Mouse (Mus musculus): ENCODE data around the gene Tmem266.
A peak's percentile ranks its signal among the peaks of the same experiment; 100 is the strongest.

The Tmem266 gene

DNA sequence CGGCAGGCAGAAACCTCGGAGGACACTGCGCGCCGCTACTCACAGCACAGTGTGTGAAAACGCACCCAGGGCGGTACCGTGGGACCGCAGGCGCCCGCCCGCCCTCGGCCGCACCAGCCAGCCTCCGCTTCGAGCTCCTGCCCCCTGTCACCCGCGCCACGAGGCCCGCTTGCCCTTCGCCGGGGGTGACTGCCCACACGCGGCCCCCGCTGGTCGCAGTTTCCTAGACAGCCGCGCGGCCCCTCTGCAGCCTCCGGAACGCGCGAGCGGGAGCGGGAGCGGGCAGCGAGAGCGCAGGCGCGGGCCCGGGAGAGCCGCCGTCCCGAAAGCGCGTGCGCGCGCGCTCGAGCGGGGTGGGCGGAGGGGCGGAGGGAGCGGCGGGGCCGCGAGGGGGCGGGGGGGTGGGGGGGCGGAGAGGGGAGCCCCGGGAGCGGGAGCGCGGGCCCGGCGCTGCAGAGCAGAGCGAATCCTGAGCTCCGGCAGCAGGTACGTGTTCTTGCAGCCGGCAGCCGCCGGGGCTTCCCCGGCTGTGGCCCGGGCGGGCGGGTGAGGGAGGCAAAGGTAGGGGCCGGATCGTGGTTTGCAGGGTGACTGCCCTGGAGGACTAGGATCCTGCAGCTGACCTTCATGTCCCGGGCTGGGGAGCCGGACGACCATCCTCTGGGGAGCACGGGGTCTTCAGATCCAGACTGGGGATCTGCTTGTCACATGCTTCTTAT lies at the start of gene Tmem266, which contains the start of gene Nrg4:
Tmem266 (plus strand) TSS at position 399 of the 719 bp plus-strand sequence.
Nrg4 (minus strand) TSS at position 330 of the 719 bp plus-strand sequence.
- DNase-seq (ENCODE audit: extremely low read depth, low read depth, low spot score): no peak

DNA sequence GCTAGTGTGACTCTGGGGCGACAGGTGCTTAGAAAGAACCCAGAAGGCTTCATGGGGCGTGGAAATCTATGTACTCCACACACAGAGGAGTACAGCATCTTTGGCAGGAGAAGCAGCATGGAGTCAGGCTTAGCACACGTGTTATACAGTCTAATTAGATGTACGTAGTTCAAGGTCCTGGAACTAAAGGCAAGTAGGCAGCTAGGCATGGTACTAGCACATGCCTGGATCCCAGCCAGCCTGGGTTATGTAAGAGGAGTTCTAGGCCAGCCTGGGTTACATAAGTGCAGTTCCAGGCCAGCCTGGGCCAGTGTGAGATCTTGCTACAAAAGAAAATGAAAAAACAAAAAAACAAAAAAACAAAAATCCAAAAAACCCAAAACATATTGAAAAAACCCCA lies 49.2 kb upstream of the Tmem266 start:
- DNase-seq (ENCODE audit: extremely low read depth, low read depth, low spot score): no peak

DNA sequence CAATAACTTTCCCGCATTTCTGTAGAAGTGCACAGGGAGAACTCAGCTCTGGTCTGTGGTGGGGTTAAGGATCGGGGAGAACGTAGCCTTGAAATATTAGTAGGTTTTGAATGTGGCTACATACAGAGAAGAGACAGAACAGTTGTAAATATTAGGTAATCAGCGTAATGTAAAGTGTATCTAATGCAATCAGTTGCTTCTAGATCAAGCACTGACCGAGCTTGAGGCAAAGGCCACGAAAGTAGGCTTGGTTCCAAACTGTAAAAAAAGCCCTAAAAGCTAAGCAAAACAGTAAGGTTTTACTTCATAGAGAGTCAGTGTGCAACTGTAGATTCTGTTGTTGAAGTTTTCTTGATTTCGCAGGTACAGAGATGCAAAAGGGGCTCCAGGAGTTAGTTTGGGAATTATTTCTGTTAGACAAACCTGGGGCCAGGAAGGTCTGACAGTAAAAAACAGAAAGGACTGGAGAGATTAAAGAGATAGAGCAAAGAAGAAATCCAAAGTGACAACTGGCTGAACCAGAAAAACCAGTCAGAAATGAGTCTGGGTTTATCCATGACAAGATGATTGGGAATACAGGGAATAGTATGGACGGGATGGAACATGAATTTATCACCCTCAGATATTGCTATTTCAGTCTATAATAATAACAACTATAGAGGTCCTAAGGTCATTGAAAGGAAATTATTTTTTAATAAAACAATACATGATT lies 47.4 kb upstream of the Tmem266 start:
- peak; percentile 85 for DNase-seq (ENCODE audit: extremely low read depth, low read depth, low spot score)

DNA sequence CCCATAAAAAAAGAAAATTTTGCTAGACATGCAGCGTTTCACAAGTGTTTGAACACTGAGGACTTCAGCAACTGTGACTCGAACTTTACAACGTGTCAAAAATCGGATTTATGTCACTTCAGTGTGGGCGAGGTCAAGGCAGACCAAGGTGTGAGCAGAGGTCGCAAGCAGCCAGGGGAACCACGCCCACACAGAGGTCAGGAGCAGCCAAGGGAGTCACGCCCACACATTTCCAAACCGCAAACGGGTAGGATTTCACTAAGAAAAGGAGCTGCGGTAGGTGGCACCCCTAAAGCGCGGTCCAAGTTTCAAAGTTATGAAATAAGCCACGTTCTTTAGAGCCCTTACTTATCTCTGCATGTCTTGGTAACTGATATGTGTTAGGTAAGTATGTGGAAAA lies 43.2 kb upstream of the Tmem266 start:
- peak; percentile 88 for DNase-seq (ENCODE audit: extremely low read depth, low read depth, low spot score)

DNA sequence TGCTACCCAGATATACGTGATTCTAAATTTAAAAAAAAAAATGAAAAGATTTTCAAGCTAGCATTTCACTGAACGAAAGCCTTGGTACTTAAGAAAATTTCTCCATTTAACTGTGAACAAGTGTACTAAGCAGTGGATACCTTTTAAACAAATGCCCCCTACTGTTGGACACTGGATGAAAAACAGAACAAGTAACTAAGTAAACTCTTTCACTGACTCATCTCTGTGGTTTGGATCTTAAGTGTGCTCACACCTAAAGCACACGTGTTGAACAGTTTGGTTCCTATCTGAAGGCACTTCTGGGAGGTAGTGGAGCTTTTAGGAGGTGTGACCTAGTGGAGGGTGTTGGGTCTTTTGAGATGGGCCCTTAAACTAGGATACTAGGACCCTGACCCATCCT lies 41.5 kb upstream of the Tmem266 start:
- DNase-seq (ENCODE audit: extremely low read depth, low read depth, low spot score): no peak

DNA sequence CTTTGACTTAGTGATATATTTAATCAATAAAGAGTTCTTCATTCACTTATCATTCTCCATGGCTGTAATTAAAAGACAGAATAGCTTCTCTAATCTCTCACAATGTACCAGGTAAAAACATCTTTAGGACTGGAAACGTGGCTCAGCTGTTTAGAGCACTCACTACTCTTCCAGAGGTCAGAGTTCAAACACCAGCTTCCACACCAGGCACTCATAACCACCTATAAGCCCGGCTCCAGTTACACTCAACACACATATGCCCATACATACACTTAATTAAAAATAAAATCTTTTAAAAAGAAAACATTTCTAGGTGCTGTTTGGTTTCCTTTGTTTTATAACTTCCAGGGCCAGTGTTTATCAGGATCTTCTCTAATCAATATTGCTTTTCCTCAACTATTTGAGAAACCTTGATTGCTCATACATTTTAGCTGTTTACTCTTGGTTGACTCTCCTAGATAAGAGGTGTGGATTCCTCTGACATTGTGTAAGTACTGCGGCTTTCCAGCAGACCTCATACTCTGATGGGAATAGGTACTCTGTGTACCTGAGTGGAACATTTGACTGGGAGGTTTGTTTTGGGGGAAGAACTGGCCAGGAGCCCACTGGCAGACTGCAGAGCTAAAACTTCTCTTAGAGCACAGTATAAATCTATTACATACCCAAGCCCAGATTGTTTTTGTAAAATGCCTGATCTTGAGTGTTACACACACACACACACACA lies 37.1 kb upstream of the Tmem266 start:
- no peak for DNase-seq (ENCODE audit: extremely low read depth, low read depth, low spot score)

DNA sequence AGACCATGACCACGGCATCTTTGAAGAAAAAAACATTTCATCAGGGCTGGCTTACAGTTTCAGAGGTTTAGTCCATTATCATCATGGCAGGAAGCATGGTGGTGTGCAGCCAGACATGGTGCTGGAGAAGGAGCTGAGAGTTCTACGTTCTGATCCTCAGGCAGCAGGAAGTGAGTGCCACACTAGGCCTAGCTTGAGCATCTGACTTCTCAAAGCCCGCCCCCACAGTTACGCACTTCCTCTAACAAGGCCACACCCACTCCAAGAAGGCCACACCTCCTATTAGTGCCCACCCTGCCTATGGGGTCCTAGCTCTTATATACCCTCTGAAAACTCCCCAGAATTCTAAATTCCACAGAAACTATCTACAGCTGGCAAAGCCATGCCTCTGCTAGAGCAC lies 34.7 kb upstream of the Tmem266 start:
- DNase-seq (ENCODE audit: extremely low read depth, low read depth, low spot score): no peak

DNA sequence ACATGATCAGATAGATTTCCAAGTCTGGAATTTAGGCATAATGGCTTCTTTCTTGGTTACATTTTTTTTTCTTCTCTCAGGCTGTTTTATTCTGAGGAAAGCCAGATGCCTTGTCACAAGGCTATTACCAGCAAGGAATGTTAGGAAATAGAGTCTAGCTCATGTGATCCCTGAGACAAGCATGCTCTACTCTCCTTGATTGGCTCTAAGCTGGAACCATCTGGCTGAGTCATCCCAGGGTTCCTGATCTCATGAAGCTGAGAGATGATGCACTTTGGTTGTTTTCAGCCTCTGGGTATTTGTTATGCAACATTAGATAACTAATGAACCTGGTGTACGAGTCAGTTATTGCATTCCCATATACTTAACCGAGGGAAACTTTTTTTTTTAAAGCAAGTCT lies 30.5 kb upstream of the Tmem266 start:
- no peak for DNase-seq (ENCODE audit: extremely low read depth, low read depth, low spot score)

DNA sequence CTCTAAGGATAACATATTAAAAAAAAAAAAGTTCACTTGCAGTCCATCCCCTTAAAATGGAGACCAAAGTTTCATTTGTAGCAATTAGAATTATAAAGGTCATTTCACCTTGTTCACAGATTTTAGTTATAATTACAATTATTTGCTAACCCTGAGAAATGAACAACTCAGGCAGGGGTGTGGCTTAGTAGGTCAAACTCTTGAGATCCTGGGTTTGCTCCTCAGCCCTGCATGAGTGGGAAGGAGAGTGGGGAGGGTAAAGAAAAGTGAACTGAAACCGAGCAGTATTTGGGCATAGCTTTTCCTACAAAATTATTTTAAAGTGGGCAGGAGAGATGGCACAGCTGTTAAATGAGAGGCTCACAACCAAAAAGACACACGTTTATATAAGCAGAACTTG lies 19.6 kb upstream of the Tmem266 start:
- DNase-seq (ENCODE audit: extremely low read depth, low read depth, low spot score): no peak

DNA sequence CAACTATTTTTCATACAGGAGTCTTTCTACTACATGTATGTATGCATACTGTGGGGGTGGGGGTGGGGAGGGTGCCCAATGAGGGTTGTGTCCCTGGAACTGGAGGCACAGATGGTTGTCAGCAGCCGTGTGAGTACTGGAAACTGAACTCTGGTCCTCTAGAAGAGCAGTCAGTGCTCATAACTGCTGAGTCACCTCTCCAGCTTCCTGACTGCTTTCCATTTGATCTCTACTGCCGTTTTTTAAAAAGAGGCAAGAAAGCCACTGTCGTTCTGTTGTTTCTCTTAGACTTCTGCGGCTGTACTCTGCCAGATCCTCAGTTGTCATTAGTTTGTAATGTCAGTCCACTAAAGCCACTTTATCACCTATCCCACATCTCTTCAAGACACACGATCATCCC lies 19.2 kb upstream of the Tmem266 start:
- no peak for DNase-seq (ENCODE audit: extremely low read depth, low read depth, low spot score)

DNA sequence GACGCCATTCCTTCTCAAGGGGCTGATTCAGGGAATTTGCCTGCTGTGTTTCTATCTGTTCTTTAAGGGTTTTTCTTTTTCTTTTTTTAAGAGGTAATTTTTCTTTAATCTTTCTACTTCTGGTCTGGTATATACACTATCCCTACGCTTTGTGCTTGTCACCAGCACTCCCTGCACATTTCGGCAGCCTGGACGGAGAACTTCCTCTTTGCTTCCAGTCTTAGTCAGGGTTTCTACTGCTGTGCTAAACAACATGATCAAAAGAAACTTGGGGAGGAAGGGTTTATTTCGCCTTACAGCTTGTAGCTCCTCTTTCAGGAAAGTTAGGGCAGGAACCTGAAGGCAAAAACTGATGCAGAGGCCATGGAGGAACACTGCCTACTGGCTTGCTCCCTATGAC lies 18.3 kb upstream of the Tmem266 start:
- DNase-seq (ENCODE audit: extremely low read depth, low read depth, low spot score): no peak

DNA sequence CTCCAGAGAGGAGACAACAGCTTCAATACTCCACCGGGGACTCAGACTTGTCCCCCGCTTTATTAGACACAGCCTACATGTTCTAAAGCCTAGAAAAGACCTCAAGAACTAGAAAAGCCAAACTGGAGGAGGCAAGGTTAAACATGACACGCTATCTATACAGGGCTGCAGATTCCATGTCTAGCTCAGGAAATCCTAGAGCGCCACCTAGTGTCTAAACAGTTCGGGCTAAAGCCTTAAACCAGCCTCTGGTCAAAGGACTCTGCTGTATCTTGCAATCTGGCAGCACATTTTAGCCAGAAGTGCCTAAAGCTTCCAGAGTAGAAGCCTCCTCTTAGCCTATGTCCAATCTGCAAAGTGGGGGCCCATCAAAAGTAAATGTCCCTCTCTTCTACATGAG lies 15.2 kb upstream of the Tmem266 start:
- DNase-seq (ENCODE audit: extremely low read depth, low read depth, low spot score): peak; percentile 36

DNA sequence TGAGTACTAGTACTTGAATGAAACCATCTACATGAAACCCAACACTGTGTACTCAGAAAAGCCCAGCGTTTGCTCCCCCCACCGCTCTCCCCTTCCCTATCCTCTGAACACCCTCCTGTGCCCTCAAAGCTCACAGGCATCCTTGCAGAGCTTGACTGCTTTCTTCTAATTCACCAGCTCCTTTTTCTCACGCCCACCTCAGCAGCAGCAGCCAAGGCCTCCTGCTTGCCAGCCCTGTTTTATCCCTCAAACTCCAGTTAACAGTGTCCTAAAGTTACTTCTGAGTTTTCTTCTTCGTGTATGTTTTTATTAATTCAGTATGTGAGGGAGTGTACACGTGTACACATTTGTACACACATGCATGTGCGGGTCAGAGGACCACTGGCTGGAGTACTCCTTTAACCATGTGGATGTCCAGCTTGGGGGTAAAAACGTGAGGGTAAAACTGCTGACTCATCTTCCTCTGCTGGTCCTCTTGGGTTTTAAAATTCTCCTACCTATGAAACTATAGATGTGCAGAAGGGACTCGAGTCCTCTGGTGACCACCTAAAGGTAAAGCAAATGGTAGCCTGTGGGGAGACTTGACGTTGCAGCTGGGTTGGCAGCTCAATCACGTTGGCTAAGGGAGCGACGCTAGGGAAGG lies 13.0 kb upstream of the Tmem266 start:
- no peak for DNase-seq (ENCODE audit: extremely low read depth, low read depth, low spot score)

DNA sequence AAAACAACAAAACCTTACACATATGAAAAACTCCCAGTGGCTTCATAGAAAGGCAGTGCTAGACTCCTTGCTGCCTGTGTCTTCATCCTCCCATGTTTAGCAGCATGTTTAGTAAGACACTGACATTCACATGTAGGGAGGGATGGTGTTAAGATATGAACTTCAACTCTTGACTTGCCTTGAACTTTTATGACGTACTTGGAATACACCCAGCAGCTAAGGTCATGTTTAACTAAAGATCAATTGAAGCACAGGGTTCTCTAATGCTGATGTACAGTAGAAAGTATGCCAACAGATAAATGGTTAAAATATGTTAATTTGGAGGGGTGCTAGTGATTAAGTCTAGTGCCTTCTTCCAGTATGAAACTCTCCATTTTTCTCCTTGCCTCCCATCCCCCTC lies 4.1 kb upstream of the Tmem266 start:
- no peak for DNase-seq (ENCODE audit: extremely low read depth, low read depth, low spot score)

DNA sequence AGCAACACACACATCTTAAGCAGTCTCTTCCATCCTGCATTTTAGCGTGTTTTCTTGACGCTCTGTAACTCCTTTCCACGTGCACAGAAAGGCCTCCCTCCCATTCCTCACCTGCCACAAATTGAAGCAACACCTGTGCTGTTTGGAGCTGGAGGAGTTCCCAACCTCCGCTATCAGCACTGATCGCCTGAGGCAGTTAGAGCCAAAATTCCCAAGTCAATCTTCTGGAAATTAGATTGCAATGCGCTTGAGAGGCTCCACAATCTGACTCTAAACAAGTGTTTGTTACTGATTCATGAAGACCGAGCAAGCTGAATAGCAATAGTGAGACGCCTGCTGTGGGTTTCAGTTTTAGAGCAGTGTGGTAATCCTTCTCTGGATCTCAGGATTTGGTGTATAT lies 2.6 kb upstream of the Tmem266 start:
- no peak for DNase-seq (ENCODE audit: extremely low read depth, low read depth, low spot score)

DNA sequence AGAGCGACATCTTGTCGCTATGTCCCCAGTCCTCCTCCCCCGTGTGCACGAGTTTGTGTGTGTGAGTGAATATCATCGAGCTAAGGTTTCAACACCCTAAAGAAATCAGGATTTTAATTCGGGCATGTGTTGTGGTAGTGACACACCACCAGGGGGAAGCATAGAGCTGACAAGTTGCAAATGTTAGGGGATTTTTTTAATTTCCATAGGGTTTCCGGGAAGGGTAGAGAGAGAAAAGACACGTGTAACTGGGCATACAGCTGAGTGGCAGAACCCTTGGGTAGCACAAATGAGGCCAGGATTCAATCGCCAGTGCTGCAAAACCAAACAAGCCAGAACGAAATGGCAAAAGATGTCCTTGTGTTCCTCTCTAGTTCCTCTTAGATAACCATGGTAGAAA lies 2.2 kb upstream of the Tmem266 start:
- DNase-seq (ENCODE audit: extremely low read depth, low read depth, low spot score): no peak

DNA sequence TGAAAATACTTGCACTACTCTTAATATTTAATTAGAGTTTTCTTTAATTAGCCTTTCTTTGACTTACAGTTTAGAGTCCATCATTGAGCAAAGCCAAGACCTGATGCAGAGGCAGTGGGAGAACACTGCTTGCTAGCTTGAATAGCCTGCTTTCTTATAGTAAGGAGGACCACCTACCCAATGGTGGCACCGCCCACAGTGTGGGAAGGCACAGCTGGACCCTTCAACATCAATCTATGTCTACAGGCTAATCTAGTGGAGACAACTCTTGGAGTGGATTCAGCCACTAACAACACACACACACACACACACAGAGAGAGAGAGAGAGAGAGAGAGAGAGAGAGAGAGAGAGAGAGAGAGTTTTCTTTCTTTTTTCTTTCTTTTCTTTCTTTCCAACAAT lies 1.7 kb upstream of the Tmem266 start:
- no peak for DNase-seq (ENCODE audit: extremely low read depth, low read depth, low spot score)

DNA sequence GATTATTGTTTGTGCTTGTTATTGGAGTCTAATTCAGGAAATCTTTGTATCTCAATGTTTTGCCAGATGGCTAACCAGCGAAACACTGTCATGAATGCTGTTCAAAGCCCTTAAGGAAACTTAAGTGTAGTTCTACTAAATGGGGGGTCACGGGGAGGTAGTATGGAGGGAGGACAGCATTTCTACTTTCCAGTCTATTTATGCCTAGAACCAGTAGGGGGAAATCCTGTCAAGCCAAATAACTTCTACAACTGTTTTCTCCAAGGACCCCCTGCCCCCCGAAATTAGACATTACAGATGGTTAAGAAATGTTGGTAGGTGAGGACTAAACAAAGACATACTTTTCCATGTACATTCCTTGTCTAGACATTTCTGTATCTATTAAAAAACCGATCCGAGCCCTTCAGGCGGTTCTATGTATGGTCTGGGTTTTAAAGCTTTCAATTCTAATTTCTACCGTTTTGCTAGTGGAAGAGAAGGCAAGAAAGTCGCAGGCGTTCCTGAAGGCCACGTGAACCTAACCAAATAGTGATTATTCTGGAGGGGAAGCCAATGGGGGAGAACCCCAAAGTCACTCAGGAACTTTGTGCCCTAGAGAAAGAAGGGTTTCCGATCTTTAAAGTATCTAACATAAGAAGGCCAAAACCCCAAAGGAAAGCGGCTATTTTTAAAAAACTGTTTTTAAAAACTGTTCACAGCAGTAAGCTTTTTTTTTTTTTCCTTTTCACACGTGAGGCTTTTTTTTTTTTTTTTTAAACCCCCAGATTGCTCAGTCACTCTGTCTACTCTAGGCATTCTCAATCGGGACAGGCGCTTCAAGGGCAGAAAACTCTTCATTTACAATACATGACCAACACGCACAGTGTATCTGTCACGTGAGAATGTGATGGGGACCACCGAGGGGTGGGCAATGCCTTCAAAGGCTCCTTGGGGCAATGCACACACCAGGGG lies 874 bp upstream of the Tmem266 start:
- no peak for DNase-seq (ENCODE audit: extremely low read depth, low read depth, low spot score)

DNA sequence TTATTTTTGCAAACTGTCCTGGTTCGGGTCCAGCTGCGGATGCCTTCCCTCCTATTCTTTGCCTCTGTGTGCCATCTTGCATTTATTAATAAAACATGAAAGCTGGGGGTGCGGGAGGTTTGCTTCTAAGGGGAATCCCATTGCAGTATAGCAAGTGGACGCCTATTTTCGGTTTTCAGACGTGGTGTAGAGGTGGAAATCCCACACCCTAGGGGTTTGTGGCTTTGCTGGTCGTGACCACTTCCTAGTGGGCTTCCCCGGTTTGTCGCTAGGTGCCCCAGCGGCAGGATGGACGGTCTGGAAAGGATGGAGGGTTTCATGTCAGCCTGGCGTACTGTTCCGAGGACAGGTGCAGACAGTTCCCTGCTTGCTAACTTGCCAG lies 512 bp downstream of the Tmem266 start:
- no peak for DNase-seq (ENCODE audit: extremely low read depth, low read depth, low spot score)

DNA sequence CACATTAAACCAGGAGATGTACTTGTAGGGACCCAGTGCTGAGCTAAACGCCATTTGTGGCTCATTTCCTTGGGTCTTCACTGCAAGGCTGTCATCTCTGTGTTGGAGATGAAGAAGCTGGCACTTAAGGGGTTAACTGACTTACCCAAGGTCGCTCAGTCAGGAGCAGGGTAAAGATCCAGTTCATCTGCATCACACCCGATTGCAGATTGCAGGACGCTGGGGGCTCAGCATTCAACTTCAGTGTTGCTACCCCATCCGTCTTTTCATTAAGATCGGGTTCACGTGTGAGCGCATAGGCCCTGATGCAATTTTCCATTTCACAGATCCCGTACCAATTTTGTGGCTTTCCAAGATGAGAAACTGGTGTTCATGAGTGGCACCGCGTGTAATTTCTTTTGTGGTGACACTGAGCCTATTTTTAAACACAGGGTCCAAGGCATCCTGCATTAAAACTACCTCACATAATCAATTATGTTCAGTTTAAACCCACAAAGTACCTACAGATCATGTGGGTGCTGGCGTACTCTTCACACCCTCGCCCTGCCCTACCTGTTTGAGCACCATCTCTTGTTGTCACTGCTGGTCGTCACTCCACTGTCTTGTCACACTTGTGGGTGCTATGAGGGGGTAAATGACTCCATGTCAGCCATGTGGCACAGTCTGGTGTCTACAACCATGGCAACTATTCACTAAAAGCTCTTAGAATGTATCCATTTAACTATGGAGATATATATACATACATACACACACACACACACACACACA lies 1.6 kb downstream of the Tmem266 start:
- DNase-seq (ENCODE audit: extremely low read depth, low read depth, low spot score): no peak

Data from fat pad, adult 2 months (tissue).